Mouse (Mus musculus): ENCODE results near the gene Gm28053. TPM values are rescaled to one million over a fixed set of nuclear protein-coding genes. Genes with fewer than 3 reads are reported as not detected.

Gene Gm28053
- polyA plus RNA-seq, 1 experiment from 2014 or later, result 2.6 TPM

DNA sequence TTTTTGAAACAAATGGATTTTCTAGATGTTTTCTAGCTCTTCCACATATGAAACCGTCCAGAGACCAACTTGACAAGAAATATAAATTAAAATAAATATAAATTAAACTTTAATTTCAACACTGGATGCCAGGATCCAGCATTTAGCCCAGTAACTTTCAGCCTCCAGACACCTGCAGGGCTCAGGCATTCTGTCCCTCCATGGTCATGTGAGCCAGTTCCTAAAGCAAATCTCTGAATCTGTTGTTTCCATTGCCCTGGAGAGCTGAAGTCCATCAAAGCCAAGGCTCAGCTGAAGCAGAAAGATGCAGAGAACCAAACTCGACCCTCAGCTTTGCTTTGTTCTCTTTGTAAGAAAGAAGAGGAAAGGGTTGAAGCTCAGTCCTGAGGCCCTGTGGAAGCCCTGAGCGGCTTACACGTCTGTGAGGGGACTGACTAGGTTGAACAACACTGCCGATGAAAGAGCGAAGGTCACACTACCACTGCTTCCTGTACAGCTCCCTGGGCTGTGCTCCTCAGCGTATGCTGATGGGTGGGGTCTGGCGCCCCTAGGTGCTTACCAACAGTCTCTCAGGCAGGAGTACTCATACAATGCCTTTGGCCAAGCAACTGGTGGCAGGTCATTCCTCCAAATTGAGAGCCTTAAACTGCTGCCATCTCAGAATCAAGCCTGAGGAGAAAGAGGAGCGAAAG lies 49.9 kb downstream of the Gm28053 start:
- no peak for ATAC-seq (replicated peaks; ENCODE audit: insufficient number of reproducible peaks, low FRiP score, low TSS enrichment)
- Histone ChIP-seq H3K9me3 (replicated peaks; ENCODE audit: control insufficient read depth, low read length) (peaks cover 2% of the 10 kb centered on the region; the same call in 1 of the 2 replicates), H3K9ac (ENCODE audit: low read depth, low read length) (no peak overlapping the region), H3K4me2 (no peak overlapping the region), H3K27me3 (ENCODE audit: control insufficient read depth, insufficient read depth, low read length) (no peaks in the 10 kb centered on the region), H3K27ac (ENCODE audit: low read depth, low read length) (no peak overlapping the region), H3K36me3 (ENCODE audit: control insufficient read depth, insufficient read depth, low read length) (no peaks in the 10 kb centered on the region), H3K4me3 (ENCODE audit: low read depth, low read length) (no peak overlapping the region), H3K4me1 (ENCODE audit: control insufficient read depth, insufficient read depth, low read length) (no peaks in the 10 kb centered on the region)
- 65% methylated on average over 9 of the region's 9 CpGs for WGBS (ENCODE audit: insufficient replicate concordance)

DNA sequence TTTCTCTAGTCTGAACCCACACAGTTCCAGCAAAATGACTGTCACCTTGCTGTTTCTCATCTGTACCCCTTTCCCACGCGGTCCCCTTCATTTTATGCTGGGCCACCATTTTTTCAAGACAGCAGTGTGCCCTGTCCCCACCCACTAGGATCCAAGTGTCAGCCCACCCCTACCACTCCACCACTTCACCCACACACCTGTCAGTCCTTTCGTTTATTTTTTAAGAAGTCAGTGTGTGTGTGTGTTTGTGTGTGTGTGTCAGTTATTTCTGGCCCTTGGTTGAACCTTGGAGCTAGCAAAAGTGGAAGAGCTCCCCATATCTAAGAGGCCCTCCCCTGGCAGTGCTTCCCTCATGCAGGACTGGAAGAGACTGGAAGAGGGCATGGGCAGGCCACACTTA lies 50.5 kb downstream of the Gm28053 start:
- Histone ChIP-seq H3K9me3 (replicated peaks; ENCODE audit: control insufficient read depth, low read length) (peaks cover 2% of the 10 kb centered on the region; the same call in 1 of the 2 replicates), H3K27me3 (ENCODE audit: control insufficient read depth, insufficient read depth, low read length) (no peaks in the 10 kb centered on the region), H3K4me2 (no peak overlapping the region), H3K9ac (ENCODE audit: low read depth, low read length) (no peak overlapping the region), H3K36me3 (ENCODE audit: control insufficient read depth, insufficient read depth, low read length) (no peaks in the 10 kb centered on the region), H3K4me3 (ENCODE audit: low read depth, low read length) (no peak overlapping the region), H3K27ac (ENCODE audit: low read depth, low read length) (no peak overlapping the region), H3K4me1 (ENCODE audit: control insufficient read depth, insufficient read depth, low read length) (no peaks in the 10 kb centered on the region)
- 76% methylated on average over 3 of the region's 3 CpGs for WGBS (ENCODE audit: insufficient replicate concordance)
- no peak for ATAC-seq (replicated peaks; ENCODE audit: insufficient number of reproducible peaks, low FRiP score, low TSS enrichment)

DNA sequence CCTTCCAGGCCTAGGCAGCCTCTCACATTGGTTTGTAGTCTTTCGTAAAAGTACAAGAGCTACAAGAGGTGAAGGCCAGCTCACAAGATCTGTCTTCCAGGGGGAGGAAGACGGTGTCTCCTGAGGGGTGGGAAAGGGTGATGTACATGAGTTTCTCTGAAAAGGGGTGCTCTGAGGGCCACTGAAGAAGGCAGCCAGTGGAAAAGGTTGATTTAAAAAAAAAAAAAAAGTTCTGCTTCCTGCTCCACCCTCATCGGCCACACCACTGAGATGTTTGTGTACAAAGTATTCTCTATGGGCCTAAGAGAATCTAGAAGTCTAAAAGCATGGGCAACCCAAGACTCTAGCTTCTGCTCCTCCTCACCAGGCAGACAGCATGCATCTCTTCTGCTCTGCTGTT lies 52.3 kb downstream of the Gm28053 start, which contains the start of gene Gimap3:
TSS of gene Gimap3 (minus strand) at position 156 of the 400 bp plus-strand sequence.
- Histone ChIP-seq H3K9ac (ENCODE audit: low read depth, low read length) (no peak within 1 kb of the TSS), H3K27ac (ENCODE audit: low read depth, low read length) (no peak within 1 kb of the TSS), H3K9me3 (replicated peaks; ENCODE audit: control insufficient read depth, low read length) (no peaks in the 10 kb centered on the region), H3K27me3 (ENCODE audit: control insufficient read depth, insufficient read depth, low read length) (no peaks in the 10 kb centered on the region), H3K4me3 (ENCODE audit: low read depth, low read length) (no peak within 1 kb of the TSS), H3K36me3 (ENCODE audit: control insufficient read depth, insufficient read depth, low read length) (no peaks in the 10 kb centered on the region), H3K4me1 (ENCODE audit: control insufficient read depth, insufficient read depth, low read length) (no peaks in the 10 kb centered on the region), H3K4me2 (no peak within 1 kb of the TSS)
- no peak for ATAC-seq (replicated peaks; ENCODE audit: insufficient number of reproducible peaks, low FRiP score, low TSS enrichment)
- 85% methylated on average over 3 of the region's 3 CpGs for WGBS (ENCODE audit: insufficient replicate concordance)

DNA sequence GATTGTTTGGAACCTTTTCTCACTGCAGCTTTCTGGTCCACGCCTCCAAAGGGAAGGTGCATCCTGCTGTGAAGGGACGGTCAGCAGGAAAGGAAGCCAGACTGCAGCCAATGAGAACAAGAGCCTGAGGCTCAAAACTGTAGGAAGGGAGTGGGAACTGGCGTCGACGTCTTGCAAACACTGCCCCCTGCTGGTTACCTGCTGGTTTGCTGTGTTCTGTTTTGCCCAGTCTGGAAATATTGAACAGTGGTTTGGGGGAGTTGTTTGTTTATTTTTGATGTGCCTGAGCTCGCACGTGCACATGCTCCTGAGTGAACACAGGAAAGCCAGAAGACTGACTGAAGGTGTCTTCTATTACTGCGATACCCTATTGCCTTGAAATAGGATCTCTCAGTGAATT lies 53.6 kb downstream of the Gm28053 start:
- Histone ChIP-seq H3K9me3 (replicated peaks; ENCODE audit: control insufficient read depth, low read length) (no peaks in the 10 kb centered on the region), H3K9ac (ENCODE audit: low read depth, low read length) (no peak overlapping the region), H3K4me3 (ENCODE audit: low read depth, low read length) (no peak overlapping the region), H3K4me2 (no peak overlapping the region), H3K27me3 (ENCODE audit: control insufficient read depth, insufficient read depth, low read length) (no peaks in the 10 kb centered on the region), H3K27ac (ENCODE audit: low read depth, low read length) (no peak overlapping the region), H3K4me1 (ENCODE audit: control insufficient read depth, insufficient read depth, low read length) (no peaks in the 10 kb centered on the region), H3K36me3 (ENCODE audit: control insufficient read depth, insufficient read depth, low read length) (no peaks in the 10 kb centered on the region)
- no peak for ATAC-seq (replicated peaks; ENCODE audit: insufficient number of reproducible peaks, low FRiP score, low TSS enrichment)
- 7% methylated on average over 8 of the region's 8 CpGs for WGBS (ENCODE audit: insufficient replicate concordance)

DNA sequence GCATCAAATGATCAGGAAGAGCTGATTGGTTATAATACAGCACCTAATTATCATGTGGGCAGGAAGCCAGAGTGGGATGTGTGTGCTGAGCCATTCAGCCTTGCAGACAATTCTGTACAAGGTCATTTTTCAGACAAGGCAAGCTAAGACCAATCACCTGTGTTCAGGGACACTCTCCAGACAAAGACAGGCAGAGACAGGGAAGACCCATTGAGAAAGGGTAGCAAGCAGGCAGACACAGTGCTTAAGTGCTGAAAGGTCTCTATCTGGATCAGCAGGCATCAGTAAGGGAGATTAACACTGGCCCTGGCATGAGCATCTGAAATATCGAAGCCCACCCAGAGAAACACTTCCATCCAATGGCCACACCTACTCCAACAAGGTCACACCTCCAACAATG lies 66.0 kb downstream of the Gm28053 start:
- Histone ChIP-seq H3K27ac (ENCODE audit: low read depth, low read length) (no peak overlapping the region), H3K4me3 (ENCODE audit: low read depth, low read length) (no peak overlapping the region), H3K4me2 (no peak overlapping the region), H3K36me3 (ENCODE audit: control insufficient read depth, insufficient read depth, low read length) (no peaks in the 10 kb centered on the region), H3K9me3 (replicated peaks; ENCODE audit: control insufficient read depth, low read length) (0 out of 2 replicates have a peak, but pooled peaks cover 2% of the 10 kb centered on the region), H3K9ac (ENCODE audit: low read depth, low read length) (no peak overlapping the region), H3K4me1 (ENCODE audit: control insufficient read depth, insufficient read depth, low read length) (no peaks in the 10 kb centered on the region), H3K27me3 (ENCODE audit: control insufficient read depth, insufficient read depth, low read length) (no peaks in the 10 kb centered on the region)
- 84% methylated on average over 1 of the region's 1 CpGs for WGBS (ENCODE audit: insufficient replicate concordance)
- ATAC-seq (replicated peaks; ENCODE audit: insufficient number of reproducible peaks, low FRiP score, low TSS enrichment), result no peak

DNA sequence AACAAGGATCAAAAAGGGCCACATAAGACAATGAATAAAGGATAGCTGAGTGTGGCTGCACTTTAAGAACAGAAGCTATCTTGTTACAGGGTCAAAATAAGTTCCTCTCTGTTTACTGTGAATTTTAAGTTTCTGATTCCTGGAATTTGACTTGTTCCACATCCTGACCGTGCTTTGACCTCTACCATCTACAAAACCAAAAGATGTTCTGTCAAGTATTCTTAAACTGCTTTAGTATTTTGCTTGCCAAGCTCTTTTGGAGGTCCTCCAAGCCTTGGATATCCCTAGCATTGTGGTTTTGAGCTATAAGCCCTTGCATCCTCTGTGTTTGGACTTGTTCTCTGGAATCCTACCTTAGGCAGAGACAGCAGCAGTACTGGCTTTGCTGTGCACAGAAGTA lies 66.8 kb downstream of the Gm28053 start:
- no peak overlapping the region for H3K4me3 ChIP-seq (ENCODE audit: low read depth, low read length)
- no peak overlapping the region for H3K4me2 ChIP-seq
- WGBS (ENCODE audit: insufficient replicate concordance), result 80% methylated on average over 1 of the region's 1 CpGs
- H3K27me3 ChIP-seq (ENCODE audit: control insufficient read depth, insufficient read depth, low read length), result no peaks in the 10 kb centered on the region
- H3K36me3 ChIP-seq (ENCODE audit: control insufficient read depth, insufficient read depth, low read length), result no peaks in the 10 kb centered on the region
- H3K4me1 ChIP-seq (ENCODE audit: control insufficient read depth, insufficient read depth, low read length), result no peaks in the 10 kb centered on the region
- H3K9me3 ChIP-seq (replicated peaks; ENCODE audit: control insufficient read depth, low read length), result 0 out of 2 replicates have a peak, but pooled peaks cover 2% of the 10 kb centered on the region
- H3K27ac ChIP-seq (ENCODE audit: low read depth, low read length), result no peak overlapping the region
- no peak for ATAC-seq (replicated peaks; ENCODE audit: insufficient number of reproducible peaks, low FRiP score, low TSS enrichment)
- no peak overlapping the region for H3K9ac ChIP-seq (ENCODE audit: low read depth, low read length)

DNA sequence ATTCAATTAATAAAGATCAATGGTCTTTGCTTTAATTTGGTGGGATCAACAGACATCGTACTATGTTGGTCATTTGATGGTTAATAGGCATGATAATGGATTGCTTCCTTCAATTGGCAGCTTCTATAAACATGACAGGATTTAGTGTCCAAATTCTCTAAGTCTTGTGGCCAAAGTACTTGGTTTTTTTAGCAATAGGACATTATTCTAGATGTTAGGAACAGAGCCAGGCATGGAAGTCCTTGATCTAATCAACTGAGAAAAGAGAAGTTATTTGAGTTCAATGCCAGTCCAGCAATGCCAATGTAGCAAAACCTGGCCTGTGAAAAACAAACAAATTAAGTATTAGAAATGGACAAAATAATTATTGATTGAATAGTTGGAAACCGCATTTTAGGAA lies 67.2 kb downstream of the Gm28053 start:
- Histone ChIP-seq H3K4me1 (ENCODE audit: control insufficient read depth, insufficient read depth, low read length) (no peaks in the 10 kb centered on the region), H3K4me3 (ENCODE audit: low read depth, low read length) (no peak overlapping the region), H3K9ac (ENCODE audit: low read depth, low read length) (no peak overlapping the region), H3K9me3 (replicated peaks; ENCODE audit: control insufficient read depth, low read length) (0 out of 2 replicates have a peak, but pooled peaks cover 2% of the 10 kb centered on the region), H3K27me3 (ENCODE audit: control insufficient read depth, insufficient read depth, low read length) (no peaks in the 10 kb centered on the region), H3K27ac (ENCODE audit: low read depth, low read length) (no peak overlapping the region), H3K36me3 (ENCODE audit: control insufficient read depth, insufficient read depth, low read length) (no peaks in the 10 kb centered on the region), H3K4me2 (no peak overlapping the region)
- 73% methylated on average over 2 of the region's 2 CpGs for WGBS (ENCODE audit: insufficient replicate concordance)
- ATAC-seq (replicated peaks; ENCODE audit: insufficient number of reproducible peaks, low FRiP score, low TSS enrichment), result no peak

DNA sequence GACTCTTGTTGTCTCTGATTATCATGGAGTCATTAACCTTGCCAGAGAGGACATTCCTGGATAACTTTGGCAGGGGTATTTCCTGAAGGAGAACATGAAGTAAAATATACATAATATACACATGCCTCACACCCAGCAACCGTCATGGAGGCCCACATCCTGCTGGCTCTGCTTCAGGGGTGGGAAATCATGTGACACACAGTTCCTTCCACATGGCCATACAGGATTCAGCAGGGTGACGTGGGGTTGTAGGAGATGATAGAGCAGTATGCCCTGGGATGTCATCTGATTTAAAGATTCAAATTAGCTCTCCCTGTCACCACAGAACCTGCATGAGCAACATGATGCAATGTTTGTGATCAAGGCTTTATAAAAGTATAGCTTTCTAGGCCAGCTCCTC lies 69.5 kb downstream of the Gm28053 start:
- H3K9ac ChIP-seq (ENCODE audit: low read depth, low read length), result no peak overlapping the region
- H3K36me3 ChIP-seq (ENCODE audit: control insufficient read depth, insufficient read depth, low read length), result no peaks in the 10 kb centered on the region
- no peak for ATAC-seq (replicated peaks; ENCODE audit: insufficient number of reproducible peaks, low FRiP score, low TSS enrichment)
- whole genome bisulfite sequencing (ENCODE audit: insufficient replicate concordance), result 77% methylated on average over 2 of the region's 2 CpGs
- H3K9me3 ChIP-seq (replicated peaks; ENCODE audit: control insufficient read depth, low read length), result no peaks in the 10 kb centered on the region
- no peaks in the 10 kb centered on the region for H3K27me3 ChIP-seq (ENCODE audit: control insufficient read depth, insufficient read depth, low read length)
- no peak overlapping the region for H3K4me2 ChIP-seq
- H3K4me1 ChIP-seq (ENCODE audit: control insufficient read depth, insufficient read depth, low read length), result no peaks in the 10 kb centered on the region
- H3K27ac ChIP-seq (ENCODE audit: low read depth, low read length), result no peak overlapping the region
- H3K4me3 ChIP-seq (ENCODE audit: low read depth, low read length), result no peak overlapping the region

DNA sequence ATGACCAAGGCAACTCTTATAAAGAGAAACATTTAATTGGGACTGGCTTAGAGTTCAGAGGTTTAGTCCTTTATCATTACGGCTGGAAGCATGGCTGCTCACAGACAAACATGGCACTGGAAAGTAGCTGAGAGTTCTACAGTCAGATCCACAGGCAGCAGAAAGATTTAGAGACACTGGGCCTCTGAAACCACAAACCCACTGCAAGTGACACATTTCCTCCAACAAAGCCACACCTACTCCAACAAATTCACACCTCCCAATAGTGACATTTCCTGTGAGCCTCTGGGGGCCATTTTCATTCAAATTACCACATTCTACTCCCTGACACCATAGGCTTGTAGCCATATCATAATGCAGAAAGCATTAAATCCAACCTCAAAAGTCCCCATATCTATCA lies 83.5 kb downstream of the Gm28053 start:
- WGBS (ENCODE audit: insufficient replicate concordance), result 83% methylated on average over 1 of the region's 1 CpGs
- no peak for ATAC-seq (replicated peaks; ENCODE audit: insufficient number of reproducible peaks, low FRiP score, low TSS enrichment)

More for the DNA sequence above, 83.5 kb downstream of the Gm28053 start:
- H3K9me3 ChIP-seq (replicated peaks; ENCODE audit: control insufficient read depth, low read length), result no peaks in the 10 kb centered on the region
- H3K4me3 ChIP-seq (ENCODE audit: low read depth, low read length), result no peak overlapping the region
- H3K4me2 ChIP-seq, result no peak overlapping the region
- no peak overlapping the region for H3K9ac ChIP-seq (ENCODE audit: low read depth, low read length)
- H3K36me3 ChIP-seq (ENCODE audit: control insufficient read depth, insufficient read depth, low read length), result no peaks in the 10 kb centered on the region
- H3K4me1 ChIP-seq (ENCODE audit: control insufficient read depth, insufficient read depth, low read length), result no peaks in the 10 kb centered on the region
- no peak overlapping the region for H3K27ac ChIP-seq (ENCODE audit: low read depth, low read length)
- no peaks in the 10 kb centered on the region for H3K27me3 ChIP-seq (ENCODE audit: control insufficient read depth, insufficient read depth, low read length)

Data from heart, embryonic 11.5 days (tissue).